Mouse (Mus musculus) liver, postnatal 0 days (tissue): ENCODE results near the gene Irf4.

Source experiments
- CTCF ChIP-seq: sonication (generic); IDR thresholded peaks from 2 replicates; pipeline ENCODE4 v1.5.1; 2016; ENCODE audit warnings: antibody characterized with exemption, low read depth
- EP300 ChIP-seq: IDR thresholded peaks from 2 replicates; pipeline ENCODE4 v1.6.1; 2016; ENCODE audit warnings: antibody characterized with exemption, low read depth, mild to moderate bottlenecking

GRCm38 (mm10) chr13:30749557-30750141, 623 bp downstream of the Irf4 start:
- TF ChIP-seq CTCF (no peak), EP300 (no peak)
